In the genomic region with DNA sequence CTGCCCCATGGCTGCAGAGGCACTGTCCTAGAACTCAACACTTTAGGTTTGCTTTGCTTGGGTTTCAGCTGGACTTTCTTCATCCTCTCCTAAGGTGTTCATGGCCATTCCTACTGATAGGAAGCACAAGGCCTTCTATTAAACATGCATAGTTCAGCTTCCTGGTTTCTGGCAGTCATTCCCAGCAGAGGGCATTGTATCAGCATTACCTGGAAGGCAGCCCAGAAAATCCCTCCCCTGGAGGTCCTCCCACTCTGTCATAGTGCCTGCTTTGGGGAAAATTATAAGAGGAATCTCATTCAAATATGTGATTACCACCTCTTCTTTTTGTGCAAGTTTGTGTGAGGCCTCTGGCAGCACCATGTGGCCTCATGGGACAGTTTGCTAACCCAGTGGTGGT, we compare ENCODE assay signal across 15 mouse cellular contexts.
DNase-seq lines count a peak whose midpoint lies in the region; ATAC-seq and TF ChIP-seq lines count a peak whose summit lies in the region.
"Had no signal": no experiment of that assay in that cellular context is flagged by ENCODE, and none has a peak within 500 bp of the region (broad histone marks: within the 10 kb centered on the region; RNA-seq: fewer than 3 reads in every experiment).

No protein-coding gene starts in this region.

- no peaks in the 10 kb centered on the region for H3K27me3 ChIP-seq in forebrain, postnatal 0 days (ENCODE audit: insufficient read depth, low read length)
- H3K27me3 ChIP-seq in forebrain, embryonic 10.5 days (ENCODE audit: poor library complexity, severe bottlenecking), result no peaks in the 10 kb centered on the region
- H3K27me3 ChIP-seq in cerebellum, adult 2 months (ENCODE audit: control insufficient read depth, insufficient read depth, low read length), result no peaks in the 10 kb centered on the region
- H3K27me3 ChIP-seq: embryonic facial prominence, embryonic 12.5 days; limb, embryonic 15.5 days had no signal

- TF ChIP-seq CTCF in forebrain, postnatal 0 days (IDR thresholded peaks at IDR 0.05; ENCODE audit: low read depth), result peak; percentile 22; the same call in 1 of the 2 replicates
- TF ChIP-seq CTCF in cerebellum, adult 2 months (IDR thresholded peaks at IDR 0.05; ENCODE audit: borderline replicate concordance, insufficient read depth, low read depth, low read length), result no peak

- no peak overlapping the region for H3K9ac ChIP-seq in forebrain, postnatal 0 days
- H3K9ac ChIP-seq: embryonic facial prominence, embryonic 12.5 days; hindbrain, embryonic 14.5 days; limb, embryonic 15.5 days had no signal

- ATAC-seq in forebrain, postnatal 0 days, result no peak
- ATAC-seq in megakaryocyte, adult 5-6 weeks (ENCODE audit: poor library complexity, severe bottlenecking), result no peak
- ATAC-seq: forebrain, embryonic 16.5 days had no signal

- DNase-seq in forebrain, postnatal 0 days, result peak; percentile 45
- no peak for DNase-seq in forebrain, embryonic 10.5 days (ENCODE audit: extremely low spot score, low spot score)
- DNase-seq in layer of hippocampus, adult 9-11 months, result peak; percentile 40
- no peak for DNase-seq in layer of hippocampus, adult 9-10 months (ENCODE audit: low spot score)
- peak; percentile 87 for DNase-seq in NIH3T3 (ENCODE audit: low read depth)
- DNase-seq in cerebellum, adult 2 months, result peak; percentile 40 to 54
- no peak for DNase-seq in gastrocnemius, adult 8-10 months (ENCODE audit: low spot score in 2 of 2)
- DNase-seq: heart, adult 18-20 months had no signal

- no peak overlapping the region for H3K4me2 ChIP-seq in forebrain, postnatal 0 days (ENCODE audit: low read depth)
- H3K4me2 ChIP-seq: embryonic facial prominence, embryonic 12.5 days; hindbrain, embryonic 14.5 days; limb, embryonic 15.5 days had no signal

- no peak overlapping the region for H3K27ac ChIP-seq in forebrain, postnatal 0 days (ENCODE audit: low read depth, low read length)
- no peak overlapping the region for H3K27ac ChIP-seq in forebrain, embryonic 10.5 days
- no peak overlapping the region for H3K27ac ChIP-seq in cerebellum, adult 2 months (ENCODE audit: insufficient read depth, low read length)
- H3K27ac ChIP-seq: embryonic facial prominence, embryonic 12.5 days; hindbrain, embryonic 14.5 days; limb, embryonic 15.5 days; macrophage had no signal

- no peaks in the 10 kb centered on the region for H3K4me1 ChIP-seq in forebrain, postnatal 0 days (ENCODE audit: insufficient read depth)
- no peaks in the 10 kb centered on the region for H3K4me1 ChIP-seq in forebrain, embryonic 10.5 days
- 0 out of 2 replicates have a peak, but pooled peaks cover 3% of the 10 kb centered on the region for H3K4me1 ChIP-seq in cerebellum, adult 2 months (ENCODE audit: control insufficient read depth, insufficient read depth, low read length)

- no peak for TF ChIP-seq POLR2A in cerebellum, adult 2 months (IDR thresholded peaks at IDR 0.05; ENCODE audit: borderline replicate concordance, insufficient read depth, low read length)

- no peak overlapping the region for H3K4me3 ChIP-seq in forebrain, postnatal 0 days (ENCODE audit: low read depth, low read length)
- H3K4me3 ChIP-seq in forebrain, embryonic 10.5 days, result no peak overlapping the region
- H3K4me3 ChIP-seq in cerebellum, adult 2 months (replicated peaks; ENCODE audit: insufficient read depth, low read depth, low read length), result no peak overlapping the region
- H3K4me3 ChIP-seq: embryonic facial prominence, embryonic 12.5 days; limb, embryonic 15.5 days; myocyte had no signal

- no peaks in the 10 kb centered on the region for H3K9me3 ChIP-seq in forebrain, postnatal 0 days (ENCODE audit: low read length)
- no peaks in the 10 kb centered on the region for H3K9me3 ChIP-seq in forebrain, embryonic 10.5 days
- H3K9me3 ChIP-seq: embryonic facial prominence, embryonic 12.5 days; limb, embryonic 15.5 days had no signal

- no peaks in the 10 kb centered on the region for H3K36me3 ChIP-seq in forebrain, postnatal 0 days (ENCODE audit: insufficient read depth)
- H3K36me3 ChIP-seq in forebrain, embryonic 10.5 days (replicated peaks), result no peaks in the 10 kb centered on the region
- H3K36me3 ChIP-seq: embryonic facial prominence, embryonic 12.5 days; limb, embryonic 15.5 days had no signal

Comparison
In these comparisons a context has a peak if more than half of its experiments do, and no peak if none do; other contexts are left out.
1. DNase-seq: peak in forebrain, postnatal 0 days (single experiment), layer of hippocampus, adult 9-11 months (single experiment), NIH3T3 (single experiment) and cerebellum, adult 2 months (2 of 2); none in forebrain, embryonic 10.5 days (single experiment), layer of hippocampus, adult 9-10 months (single experiment) and gastrocnemius, adult 8-10 months (0 of 2).